Mouse (Mus musculus) thymus, postnatal 0 days (tissue): ENCODE measurements around the gene Ccl1. TPM values are rescaled to one million over a fixed set of nuclear protein-coding genes. Genes with fewer than 3 reads are reported as not detected.

Experiments used
- DNase-seq: peaks from one replicate; pipeline ENCODE4 v3.0.0-alpha.2; 2015; ENCODE audit warnings: low spot score
- polyA plus RNA-seq: library from polyadenylated mRNA; unstranded; fragments of >200 nt; fragmentation: Nextera tagmentation; extraction: Ambion mirVana; gene quantifications from 2 replicates; pipeline ENCODE4 v1.2.1, GENCODE M21; 2015

Ccl1 gene
- polyA plus RNA-seq, 1 experiment from 2014 or later: 8.6 TPM

DNA sequence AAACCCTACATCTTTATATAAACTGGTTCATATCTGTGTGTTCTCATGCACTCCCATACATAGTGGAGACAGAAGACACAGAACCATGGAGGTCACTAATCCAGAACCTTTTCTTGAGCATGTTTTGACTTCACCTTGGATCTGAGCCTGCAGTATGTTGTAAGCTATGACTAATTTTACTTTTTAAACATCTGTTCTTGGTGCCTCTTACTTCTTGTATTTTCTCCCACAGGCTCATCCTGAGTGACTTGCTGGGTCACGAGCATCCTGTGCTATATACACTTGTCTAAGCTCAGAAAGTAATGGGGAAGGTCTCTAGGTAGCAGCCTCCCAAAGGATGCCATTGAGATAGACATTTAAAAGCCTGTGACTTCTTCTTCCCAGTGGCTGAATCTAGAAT is 172.5 kb downstream of the Ccl1 start:
- DNase-seq: no peak

Other genes with a start within 250 kb of the Ccl1 start
- 12.5 and 13.0 TPM in 2 replicates for gene Ccl11, start 247.9 kb downstream of the Ccl1 start, polyA plus RNA-seq
- 18.5 and 19.7 TPM in 2 replicates for gene Ccl12, start 203.8 kb downstream of the Ccl1 start, polyA plus RNA-seq
- gene Ccl8, start 190.5 kb downstream of the Ccl1 start, polyA plus RNA-seq: 32.6 and 35.4 TPM in 2 replicates
- gene Tmem132e, start 83.2 kb upstream of the Ccl1 start, polyA plus RNA-seq: not detected in 2 replicates